Mouse (Mus musculus) midbrain, embryonic 11.5 days (tissue): ENCODE results near the gene 2200002D01Rik. TPM values are rescaled to one million over a fixed set of nuclear protein-coding genes. Genes with fewer than 3 reads are reported as not detected.

ENCODE experiments used
- ATAC-seq: fragments of 200-750 bp; cut with Nextera tagmentation; 2 replicates; pipeline ENCODE4 v1.8.0; 2017; ENCODE audit warnings: moderate TSS enrichment, moderate library complexity; ENCODE audit not compliant: low FRiP score
- DNase-seq: peaks from one replicate; pipeline ENCODE4 v3.0.0; 2015; ENCODE audit warnings: low spot score; ENCODE audit errors: missing footprints
- H3K27ac ChIP-seq: fragments of 300-500 bp; sonication (generic); 2 replicates; pipeline ENCODE4 v1.5.1; 2014; ENCODE audit warnings: low read depth, low read length
- H3K27me3 ChIP-seq: fragments of 300-500 bp; sonication (generic); 2 replicates; pipeline ENCODE4 v1.6.1; 2014; ENCODE audit warnings: mild to moderate bottlenecking, low read length, moderate library complexity, mixed read lengths; ENCODE audit not compliant: control insufficient read depth, insufficient read depth
- H3K36me3 ChIP-seq: fragments of 300-500 bp; sonication (generic); 2 replicates; pipeline ENCODE4 v1.6.1; 2014; ENCODE audit warnings: mild to moderate bottlenecking, low read length, moderate library complexity, mixed read lengths; ENCODE audit not compliant: control insufficient read depth, insufficient read depth
- H3K4me1 ChIP-seq: fragments of 300-500 bp; sonication (generic); 2 replicates; pipeline ENCODE4 v1.6.1; 2014; ENCODE audit warnings: low read length; ENCODE audit not compliant: control insufficient read depth, insufficient read depth
- H3K4me2 ChIP-seq: fragments of 300-500 bp; sonication (generic); 2 replicates; pipeline ENCODE4 v1.6.1; 2014; ENCODE audit warnings: mild to moderate bottlenecking, moderate library complexity
- H3K4me3 ChIP-seq: fragments of 300-500 bp; sonication (generic); 2 replicates; pipeline ENCODE4 v1.5.1; 2014; ENCODE audit warnings: low read depth, low read length
- H3K9ac ChIP-seq: fragments of 300-500 bp; sonication (generic); 2 replicates; pipeline ENCODE4 v1.6.1; 2014; ENCODE audit warnings: low read length
- H3K9me3 ChIP-seq: fragments of 300-500 bp; sonication (generic); 2 replicates; pipeline ENCODE4 v1.6.1; 2016; ENCODE audit warnings: low read length; ENCODE audit not compliant: control insufficient read depth
- WGBS: fragments of 180-500 bp; shearing (Covaris S2); extraction: QIAGEN DNeasy Blood & Tissue Kit; methylation state at CpG from one replicate; pipeline ENCODE4 v1.1.7; 2014; 5-methylcytosine and 5-hydroxymethylcytosine counted together
- polyA plus RNA-seq: library from polyadenylated mRNA; unstranded; fragments of >200 nt; fragmentation: Nextera tagmentation; extraction: Ambion mirVana; gene quantifications from 2 replicates; pipeline ENCODE4 v1.2.1, GENCODE M21; 2014

Gene 2200002D01Rik
- polyA plus RNA-seq, 1 experiment from 2014 or later, result 2.7 TPM

DNA sequence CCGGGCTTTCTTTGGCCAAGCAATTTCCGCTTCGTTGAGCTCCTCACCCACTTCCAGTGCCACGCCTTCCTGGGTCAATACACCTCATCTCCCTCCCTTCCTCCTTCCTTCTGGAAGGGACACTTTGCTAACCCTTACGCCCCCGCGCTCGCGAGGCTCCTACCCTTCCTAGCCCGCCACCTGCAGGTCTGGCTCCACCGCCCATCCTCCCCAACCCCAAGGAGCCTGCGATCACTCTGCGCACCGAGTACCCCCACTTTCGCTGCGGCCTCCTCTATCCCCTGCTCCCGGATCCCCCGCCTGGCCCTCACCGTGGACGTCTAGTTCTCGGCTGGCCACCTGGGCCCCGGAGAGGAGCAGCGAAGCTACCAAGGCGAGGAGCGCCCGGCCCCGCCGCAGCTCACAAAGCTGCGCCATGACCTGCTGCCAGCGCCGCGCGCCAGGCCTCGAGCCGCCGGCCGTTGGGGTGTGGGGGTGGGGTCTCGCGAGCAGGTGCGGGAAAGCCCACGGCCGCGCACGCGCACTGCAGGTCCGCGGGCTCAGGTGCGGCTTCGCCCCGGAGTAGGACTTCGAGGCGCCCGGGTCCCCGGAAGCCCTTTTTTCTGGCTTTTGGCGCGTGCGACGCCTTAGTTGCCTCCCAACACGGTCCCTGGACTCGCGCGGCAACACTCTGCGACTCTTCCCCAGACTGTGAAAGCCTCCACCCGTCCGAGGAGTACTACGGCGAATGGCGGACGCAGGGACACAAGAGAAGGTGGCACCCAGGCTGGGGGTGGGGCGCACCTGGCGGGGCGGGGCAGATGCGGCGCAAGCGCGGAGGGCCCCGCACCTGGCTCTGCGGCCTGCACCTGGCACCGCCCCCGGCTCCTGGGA lies 33.2 kb upstream of the 2200002D01Rik start, which contains the start of gene Spint2:
Gene Spint2 (minus strand): TSS at position 712 of the 873 bp plus-strand sequence.
- ATAC-seq, result peak; percentile 42
- WGBS, result under 1% methylated on average over 80 of the region's 80 CpGs
- no peak within 1 kb of the TSS for H3K27ac ChIP-seq
- H3K4me3 ChIP-seq, result peak within 1 kb of the TSS; percentile 38
- peaks cover 27% of the 10 kb centered on the region for H3K27me3 ChIP-seq
- peaks cover 13% of the 10 kb centered on the region for H3K4me1 ChIP-seq
- DNase-seq, result peak; percentile 93
- no peaks in the 10 kb centered on the region for H3K36me3 ChIP-seq
- peak within 1 kb of the TSS; percentile 50 for H3K9ac ChIP-seq
- no peaks in the 10 kb centered on the region for H3K9me3 ChIP-seq
- H3K4me2 ChIP-seq, result peak within 1 kb of the TSS; percentile 96

DNA sequence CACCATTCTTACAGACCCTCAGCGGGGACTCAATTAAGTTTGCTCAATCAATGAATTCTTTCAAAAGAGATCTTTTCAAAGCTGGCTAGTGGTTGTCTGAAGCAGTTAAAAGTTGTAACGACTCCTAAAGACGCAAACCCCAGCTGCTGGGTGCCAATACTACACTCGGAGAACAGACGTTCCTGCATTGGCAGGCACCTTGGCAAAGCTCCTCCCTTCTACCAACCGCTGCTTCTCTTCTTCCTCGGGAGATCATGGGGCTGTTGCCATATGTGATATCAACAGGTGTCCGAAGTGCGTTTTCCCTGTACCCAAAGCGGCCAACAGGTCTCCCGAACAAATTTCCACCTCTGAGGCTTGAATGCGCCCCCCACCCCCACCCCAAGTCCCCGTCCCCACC lies 32.5 kb upstream of the 2200002D01Rik start:
- no peaks in the 10 kb centered on the region for H3K9me3 ChIP-seq
- WGBS, result 12% methylated on average over 13 of the region's 13 CpGs
- H3K27ac ChIP-seq, result no peak overlapping the region
- H3K9ac ChIP-seq, result peak overlapping the region; percentile 50
- peaks cover 27% of the 10 kb centered on the region for H3K27me3 ChIP-seq
- no peaks in the 10 kb centered on the region for H3K36me3 ChIP-seq
- peak overlapping the region; percentile 38 for H3K4me3 ChIP-seq
- peaks cover 13% of the 10 kb centered on the region for H3K4me1 ChIP-seq
- no peak for ATAC-seq
- H3K4me2 ChIP-seq, result peak overlapping the region; percentile 96
- DNase-seq, result peak; percentile 85

DNA sequence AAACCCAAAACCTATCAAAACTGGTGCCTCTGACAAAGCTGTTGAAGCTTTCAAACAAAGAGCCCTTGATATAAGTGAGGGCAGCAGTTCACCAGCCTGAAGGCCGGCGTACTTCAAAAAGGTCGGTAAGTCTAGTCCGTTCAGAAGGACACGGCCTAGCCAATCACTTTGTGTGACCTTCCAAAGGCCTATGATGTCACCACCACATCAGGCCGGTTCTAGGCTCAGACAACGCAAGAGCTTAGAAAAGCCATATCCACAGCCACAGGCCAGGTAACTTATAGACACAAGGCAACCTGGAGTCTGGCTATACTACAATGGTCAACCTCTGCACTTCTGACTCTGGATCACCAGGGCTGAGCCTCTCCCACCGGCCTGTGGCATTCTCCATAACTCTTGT lies 31.7 kb upstream of the 2200002D01Rik start:
- Histone ChIP-seq H3K9me3 (no peaks in the 10 kb centered on the region), H3K27ac (no peak overlapping the region), H3K36me3 (no peaks in the 10 kb centered on the region), H3K4me3 (no peak overlapping the region), H3K9ac (no peak overlapping the region), H3K4me2 (no peak overlapping the region), H3K27me3 (peaks cover 27% of the 10 kb centered on the region), H3K4me1 (peaks cover 13% of the 10 kb centered on the region)
- no peak for ATAC-seq
- WGBS, result 93% methylated on average over 8 of the region's 8 CpGs
- peak; percentile 57 for DNase-seq

DNA sequence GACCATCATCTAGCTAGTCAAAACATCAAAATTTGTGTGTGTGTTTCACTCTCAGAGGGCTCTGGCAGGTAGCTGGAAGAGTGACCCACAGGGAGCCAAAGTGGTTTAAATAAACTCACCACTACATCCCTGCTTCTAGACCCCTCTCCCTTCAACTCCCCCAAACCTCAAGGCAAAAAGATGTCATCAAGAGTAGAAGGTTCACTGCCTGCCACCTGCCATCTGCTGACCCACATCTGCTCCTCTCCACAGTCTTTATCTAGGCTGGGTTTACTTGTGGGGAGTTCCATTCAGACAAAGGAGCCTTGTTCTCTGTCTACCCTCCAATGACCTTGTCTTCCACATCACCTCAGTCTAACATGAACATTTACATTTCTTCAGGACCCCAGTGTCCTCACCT lies 31.0 kb upstream of the 2200002D01Rik start:
- no peaks in the 10 kb centered on the region for H3K36me3 ChIP-seq
- no peak overlapping the region for H3K4me3 ChIP-seq
- peaks cover 27% of the 10 kb centered on the region for H3K27me3 ChIP-seq
- no peaks in the 10 kb centered on the region for H3K9me3 ChIP-seq
- H3K27ac ChIP-seq, result no peak overlapping the region
- DNase-seq, result peak; percentile 54
- peaks cover 13% of the 10 kb centered on the region for H3K4me1 ChIP-seq
- no peak for ATAC-seq
- no peak overlapping the region for H3K9ac ChIP-seq
- no peak overlapping the region for H3K4me2 ChIP-seq

DNA sequence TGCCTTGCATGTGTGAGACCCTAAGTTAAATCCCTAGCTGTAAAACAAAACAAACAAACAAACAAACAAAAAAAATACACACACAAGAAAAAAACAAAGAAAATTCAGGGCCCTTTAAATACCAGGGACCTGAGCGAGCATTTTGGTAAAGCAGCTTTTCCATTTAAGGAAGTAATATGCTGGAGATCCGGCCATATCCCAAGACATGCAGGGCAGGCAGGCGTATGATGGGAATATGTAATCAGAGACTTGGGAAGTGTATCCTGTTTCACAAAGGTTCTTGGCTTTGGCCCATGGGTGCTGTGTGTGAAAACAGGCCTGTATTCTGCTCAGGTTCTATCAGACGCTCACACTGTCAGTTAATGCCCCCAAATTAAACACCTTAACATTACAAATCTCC lies 29.2 kb upstream of the 2200002D01Rik start:
- Histone ChIP-seq H3K36me3 (no peaks in the 10 kb centered on the region), H3K27me3 (peaks cover 23% of the 10 kb centered on the region), H3K4me1 (peaks cover 13% of the 10 kb centered on the region), H3K4me3 (no peak overlapping the region), H3K27ac (no peak overlapping the region), H3K4me2 (no peak overlapping the region), H3K9me3 (no peaks in the 10 kb centered on the region), H3K9ac (no peak overlapping the region)
- peak; percentile 14 for DNase-seq
- WGBS, result 88% methylated on average over 4 of the region's 4 CpGs
- no peak for ATAC-seq

DNA sequence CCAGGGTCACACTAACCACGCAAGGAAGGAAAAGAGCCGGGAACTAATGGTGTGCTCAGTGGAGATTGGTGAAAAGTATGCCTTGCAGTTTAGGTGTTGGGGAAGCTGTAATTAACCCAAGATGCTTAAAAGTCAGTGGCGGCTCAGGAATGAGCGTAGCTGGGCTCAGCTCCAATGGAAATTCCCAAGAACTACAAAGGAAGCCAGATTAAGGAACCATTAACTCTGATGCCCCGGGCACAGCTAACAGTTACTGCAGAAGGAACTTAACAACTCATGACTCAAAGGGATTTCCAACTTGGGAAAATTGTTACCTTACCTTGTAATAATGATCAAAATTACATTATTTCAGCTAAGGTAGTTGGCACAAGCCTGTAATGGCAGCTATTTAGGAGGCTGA lies 28.4 kb upstream of the 2200002D01Rik start:
- Histone ChIP-seq H3K9ac (no peak overlapping the region), H3K27ac (no peak overlapping the region), H3K27me3 (peaks cover 15% of the 10 kb centered on the region), H3K9me3 (no peaks in the 10 kb centered on the region), H3K4me2 (no peak overlapping the region), H3K4me1 (peaks cover 10% of the 10 kb centered on the region), H3K4me3 (no peak overlapping the region), H3K36me3 (no peaks in the 10 kb centered on the region)
- WGBS, result 86% methylated on average over 5 of the region's 5 CpGs
- peak; percentile 62 for DNase-seq
- no peak for ATAC-seq

DNA sequence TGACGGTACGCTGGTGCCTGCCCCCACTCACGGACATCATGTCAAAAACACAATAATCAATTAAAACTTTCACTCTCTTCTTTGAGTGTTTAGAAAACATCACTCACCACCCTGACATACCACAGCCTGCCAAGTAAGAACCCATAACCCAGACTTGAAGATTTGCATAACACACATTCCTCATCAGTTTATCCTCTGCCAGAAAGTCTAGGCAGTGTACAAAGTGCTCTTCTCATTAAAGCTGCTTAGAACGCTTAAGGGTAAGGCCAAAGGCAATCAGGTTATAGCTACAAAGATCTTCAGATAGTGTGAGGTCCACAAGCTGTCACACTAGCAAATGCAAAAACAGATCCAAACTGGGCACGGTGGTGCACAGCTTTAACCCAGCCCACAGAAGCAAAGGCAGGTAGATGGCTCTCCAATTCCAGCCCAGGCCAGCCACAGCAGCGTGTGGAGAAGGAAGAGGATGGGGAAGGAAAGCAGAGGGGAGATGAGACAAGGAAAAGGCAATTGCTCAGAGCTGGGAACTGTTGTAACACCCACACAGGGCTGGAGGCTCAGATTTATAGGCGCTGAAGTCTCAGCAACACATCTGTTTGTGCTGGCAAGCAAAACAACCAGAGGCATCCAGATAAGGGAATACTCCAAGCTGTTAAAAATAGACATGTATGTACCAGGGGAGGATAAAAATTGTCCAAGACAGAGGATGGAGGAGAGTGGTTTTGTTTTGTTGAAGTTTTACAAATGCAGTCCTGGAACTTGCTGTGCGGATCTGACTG lies 23.6 kb upstream of the 2200002D01Rik start:
- H3K4me1 ChIP-seq, result no peaks in the 10 kb centered on the region
- no peaks in the 10 kb centered on the region for H3K36me3 ChIP-seq
- H3K9me3 ChIP-seq, result no peaks in the 10 kb centered on the region
- no peak overlapping the region for H3K27ac ChIP-seq
- no peak overlapping the region for H3K4me3 ChIP-seq
- DNase-seq (no peak), ATAC-seq (no peak)
- H3K4me2 ChIP-seq, result no peak overlapping the region
- WGBS, result 86% methylated on average over 8 of the region's 8 CpGs
- H3K9ac ChIP-seq, result no peak overlapping the region
- no peaks in the 10 kb centered on the region for H3K27me3 ChIP-seq

DNA sequence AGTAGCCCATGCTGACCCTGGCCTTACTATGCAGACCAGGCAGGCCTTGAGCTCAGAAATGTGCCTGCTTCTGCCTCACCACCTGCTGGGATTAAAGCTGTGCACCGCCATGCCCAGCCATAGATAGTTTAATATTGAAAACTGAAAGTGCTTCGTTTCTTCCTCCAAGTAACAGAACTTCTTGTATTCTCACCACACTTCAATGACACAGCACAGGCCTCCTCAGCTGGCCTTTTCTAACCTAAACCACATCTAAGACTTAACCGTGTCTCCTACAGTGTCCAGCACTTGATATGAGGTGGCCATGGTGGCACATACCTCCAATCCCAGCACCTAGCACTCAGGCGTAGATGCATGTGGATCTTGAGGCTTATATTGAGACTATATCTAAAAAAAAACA lies 22.2 kb upstream of the 2200002D01Rik start:
- Histone ChIP-seq H3K27ac (no peak overlapping the region), H3K4me3 (no peak overlapping the region), H3K27me3 (no peaks in the 10 kb centered on the region), H3K9me3 (no peaks in the 10 kb centered on the region), H3K4me2 (no peak overlapping the region), H3K4me1 (no peaks in the 10 kb centered on the region), H3K36me3 (no peaks in the 10 kb centered on the region), H3K9ac (no peak overlapping the region)
- ATAC-seq (no peak), DNase-seq (no peak)
- 80% methylated on average over 4 of the region's 4 CpGs for WGBS

DNA sequence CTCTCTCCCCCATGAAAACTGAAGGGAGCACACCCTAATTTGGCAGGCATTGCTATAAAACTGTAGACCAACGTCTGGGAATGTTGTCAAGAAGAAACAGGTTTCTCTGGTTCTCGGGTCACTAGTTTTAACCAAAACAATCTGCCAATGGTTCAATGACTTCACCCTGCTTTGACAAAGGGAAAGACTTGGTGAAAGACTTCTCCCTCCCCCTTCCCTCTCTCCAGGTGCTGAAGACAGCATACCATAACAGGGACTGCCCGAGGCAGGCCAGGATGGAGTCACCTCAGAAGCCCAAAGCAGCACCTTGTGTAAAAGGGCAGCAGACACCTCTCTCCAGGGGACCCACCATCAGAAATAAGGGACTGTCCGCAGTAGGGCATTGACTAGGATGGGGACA lies 18.7 kb upstream of the 2200002D01Rik start:
- H3K4me2 ChIP-seq, result no peak overlapping the region
- no peaks in the 10 kb centered on the region for H3K9me3 ChIP-seq
- 69% methylated on average over 4 of the region's 4 CpGs for WGBS
- H3K4me1 ChIP-seq, result no peaks in the 10 kb centered on the region
- H3K27ac ChIP-seq, result no peak overlapping the region
- DNase-seq, result no peak
- ATAC-seq, result no peak
- H3K4me3 ChIP-seq, result no peak overlapping the region
- no peaks in the 10 kb centered on the region for H3K36me3 ChIP-seq
- H3K27me3 ChIP-seq, result no peaks in the 10 kb centered on the region
- no peak overlapping the region for H3K9ac ChIP-seq
